Mouse (Mus musculus) erythroblast, embryonic 14.5 days (primary cell): ENCODE measurements around the gene Thumpd2.

Experiments
- GATA1 ChIP-seq: IDR thresholded peaks from 2 replicates; pipeline ENCODE4 v1.6.1; 2012; ENCODE audit warnings: low read length, inconsistent platforms, mixed read lengths
- TAL1 ChIP-seq: IDR thresholded peaks from 3 replicates; pipeline ENCODE4 v1.6.1; 2012; ENCODE audit warnings: low read length, inconsistent platforms, mixed read lengths

- no peak for TF ChIP-seq TAL1
- no peak for TF ChIP-seq GATA1
Observed at GRCm38 (mm10) chr17:80980096-80980495, 84.8 kb downstream of the Thumpd2 start.
